Mouse (Mus musculus) stomach, postnatal 0 days (tissue): ENCODE measurements around the gene 2210016L21Rik. TPM values are rescaled to one million over a fixed set of nuclear protein-coding genes. Genes with fewer than 3 reads are reported as not detected.

Source experiments
- ATAC-seq: fragments of 200-750 bp; cut with Nextera tagmentation; 2 replicates; pipeline ENCODE4 v1.8.0; 2017; ENCODE audit not compliant: low FRiP score, low TSS enrichment
- DNase-seq: peaks from one replicate; pipeline ENCODE4 v3.0.0-alpha.2; 2016; ENCODE audit warnings: low spot score
- H3K27ac ChIP-seq: fragments of 300-500 bp; sonication (generic); replicated peaks from 2 replicates; pipeline ENCODE4 v1.5.1; 2014; ENCODE audit warnings: mild to moderate bottlenecking, control low read depth
- H3K27me3 ChIP-seq: fragments of 300-500 bp; sonication (generic); 2 replicates; pipeline ENCODE4 v1.6.1; 2014; ENCODE audit warnings: low read length; ENCODE audit not compliant: control insufficient read depth, insufficient read depth
- H3K36me3 ChIP-seq: fragments of 300-500 bp; sonication (generic); 2 replicates; pipeline ENCODE4 v1.6.1; 2014; ENCODE audit warnings: low read length, mixed read lengths; ENCODE audit not compliant: control insufficient read depth, insufficient read depth
- H3K4me1 ChIP-seq: fragments of 300-500 bp; sonication (generic); replicated peaks from 2 replicates; pipeline ENCODE4 v1.6.1; 2014; ENCODE audit warnings: antibody characterized with exemption; ENCODE audit not compliant: control insufficient read depth, insufficient read depth
- H3K4me2 ChIP-seq: fragments of 300-500 bp; sonication (generic); replicated peaks from 2 replicates; pipeline ENCODE4 v1.6.1; 2014; ENCODE audit warnings: low read depth, mild to moderate bottlenecking, control low read depth, moderate library complexity
- H3K4me3 ChIP-seq: fragments of 300-500 bp; sonication (generic); 2 replicates; pipeline ENCODE4 v1.5.1; 2014; ENCODE audit warnings: low read depth, low read length, control low read depth
- H3K9ac ChIP-seq: fragments of 300-500 bp; sonication (generic); 2 replicates; pipeline ENCODE4 v1.6.1; 2014; ENCODE audit warnings: mild to moderate bottlenecking, low read length, control low read depth, mixed read lengths
- H3K9me3 ChIP-seq: fragments of 300-500 bp; sonication (generic); 2 replicates; pipeline ENCODE4 v1.6.1; 2016; ENCODE audit warnings: low read length; ENCODE audit not compliant: control insufficient read depth
- CTCF ChIP-seq: IDR thresholded peaks from 2 replicates; pipeline ENCODE4 v1.5.1; 2016; ENCODE audit warnings: antibody characterized with exemption, low read depth, mild to moderate bottlenecking, moderate library complexity
- EP300 ChIP-seq: optimal IDR thresholded peaks from 2 replicates; pipeline ENCODE3; 2016; ENCODE audit warnings: antibody characterized with exemption
- WGBS: fragments of 180-500 bp; shearing (Covaris S2); extraction: QIAGEN DNeasy Blood & Tissue Kit; methylation state at CpG from one replicate; pipeline ENCODE4 v1.1.7; 2014; 5-methylcytosine and 5-hydroxymethylcytosine counted together
- polyA plus RNA-seq: library from polyadenylated mRNA; unstranded; fragments of >200 nt; fragmentation: Nextera tagmentation; extraction: Ambion mirVana; gene quantifications from 2 replicates; pipeline ENCODE4 v1.2.1, GENCODE M21; 2015

Gene 2210016L21Rik
- polyA plus RNA-seq, 1 experiment from 2014 or later = 49.8 TPM

DNA sequence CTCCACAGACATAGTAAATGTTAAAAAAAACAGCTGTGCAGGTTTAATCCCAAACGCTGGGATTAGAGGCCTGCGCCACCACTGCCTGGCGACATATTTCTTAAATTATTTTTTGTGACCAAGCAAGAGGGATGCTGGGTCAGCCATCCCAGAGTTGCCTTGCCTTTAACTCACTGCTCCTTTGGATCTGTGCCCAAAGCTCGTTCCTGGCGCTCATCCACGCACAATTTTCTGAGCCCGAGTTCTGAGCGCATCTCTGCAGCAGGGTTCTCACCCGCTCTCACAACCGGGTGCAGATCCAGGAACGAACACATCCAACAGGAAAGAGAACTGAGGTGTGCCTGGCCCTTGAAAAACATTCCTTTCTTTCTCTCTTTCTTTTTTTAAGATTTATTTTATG, 36.5 kb downstream of the 2210016L21Rik start:
- no peaks in the 10 kb centered on the region for H3K4me1 ChIP-seq
- ATAC-seq (no peak), DNase-seq (no peak)
- H3K27me3 ChIP-seq = no peaks in the 10 kb centered on the region
- no peak overlapping the region for H3K4me2 ChIP-seq
- 46% methylated on average over 11 of the region's 11 CpGs for WGBS
- no peak overlapping the region for H3K27ac ChIP-seq
- no peak overlapping the region for H3K9ac ChIP-seq
- H3K4me3 ChIP-seq = no peak overlapping the region
- H3K9me3 ChIP-seq = no peaks in the 10 kb centered on the region
- no peaks in the 10 kb centered on the region for H3K36me3 ChIP-seq
- TF ChIP-seq EP300 (no peak), CTCF (no peak)

DNA sequence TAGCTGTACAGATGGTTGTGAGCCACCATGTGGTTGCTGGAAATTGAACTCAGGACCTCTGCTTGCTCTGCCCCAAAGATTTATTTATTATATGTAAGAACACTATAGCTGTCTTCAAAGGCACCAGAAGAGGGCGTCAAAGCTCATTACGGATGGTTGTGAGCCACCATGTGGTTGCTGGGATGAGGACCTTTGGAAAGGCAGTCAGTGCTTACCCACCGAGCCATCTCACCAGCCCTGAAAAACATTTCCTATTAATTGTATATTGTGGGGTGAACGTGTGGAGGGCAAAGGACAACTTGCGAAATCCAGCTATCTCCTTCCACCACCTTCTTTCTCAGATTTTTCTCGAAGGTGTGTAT, 36.9 kb downstream of the 2210016L21Rik start:
- Histone ChIP-seq H3K27ac (no peak overlapping the region), H3K4me3 (no peak overlapping the region), H3K9ac (no peak overlapping the region)

GRCm38 (mm10) chr5:114979250-114980121, 37.5 kb downstream of the 2210016L21Rik start:
- Histone ChIP-seq H3K9me3 (no peaks in the 10 kb centered on the region), H3K9ac (peak overlapping the region; percentile 51), H3K4me3 (peak overlapping the region; percentile 37), H3K27me3 (no peaks in the 10 kb centered on the region), H3K36me3 (no peaks in the 10 kb centered on the region), H3K4me2 (peak overlapping the region; percentile 75), H3K27ac (peak overlapping the region; percentile 63), H3K4me1 (no peaks in the 10 kb centered on the region)
- peak; percentile 95 for TF ChIP-seq CTCF
- no peak for TF ChIP-seq EP300
- WGBS = 8% methylated on average over 32 of the region's 32 CpGs
- DNase-seq (peak; percentile 75), ATAC-seq (peak; percentile 56; the same call in 1 of the 2 replicates)

More for the DNA sequence above, 36.9 kb downstream of the 2210016L21Rik start:
- WGBS = 4% methylated on average over 6 of the region's 6 CpGs
- H3K36me3 ChIP-seq = no peaks in the 10 kb centered on the region
- no peak for TF ChIP-seq EP300
- TF ChIP-seq CTCF = no peak; the same call in 1 of the 2 replicates
- DNase-seq (no peak), ATAC-seq (peak; percentile 31; the same call in 1 of the 2 replicates)
- H3K4me2 ChIP-seq = peak overlapping the region; percentile 75
- H3K9me3 ChIP-seq = no peaks in the 10 kb centered on the region
- no peaks in the 10 kb centered on the region for H3K4me1 ChIP-seq
- H3K27me3 ChIP-seq = no peaks in the 10 kb centered on the region

DNA sequence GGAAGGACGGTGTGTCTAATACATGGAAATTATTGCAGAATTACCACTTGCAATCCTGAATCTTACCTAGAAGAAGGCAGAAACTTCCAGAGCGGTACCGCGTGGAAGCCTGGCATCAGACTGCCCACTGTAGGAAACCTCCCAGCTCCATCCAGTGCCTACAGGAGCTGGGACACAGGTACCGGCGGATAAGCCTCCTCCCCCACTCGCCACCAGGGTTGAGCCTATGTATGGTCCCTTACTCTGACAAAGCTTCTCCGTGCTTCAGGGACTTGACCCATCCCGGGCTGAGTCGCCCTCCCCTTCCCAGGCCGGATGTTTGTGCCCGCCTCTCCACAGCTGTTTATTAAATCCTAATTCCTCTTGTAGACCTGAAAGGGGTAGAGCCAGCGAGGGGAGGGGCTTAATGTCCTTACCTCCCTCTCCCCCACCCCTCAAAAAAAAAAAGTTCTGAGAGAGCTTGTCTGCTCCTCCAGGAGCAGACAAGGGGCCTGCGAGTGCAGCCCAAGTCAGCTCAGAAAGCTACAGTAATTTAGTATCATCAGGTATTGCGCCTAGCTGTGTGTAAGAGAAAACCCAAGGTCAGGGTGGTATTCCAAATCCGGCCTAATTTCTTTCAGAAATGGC, 38.3 kb downstream of the 2210016L21Rik start:
- no peaks in the 10 kb centered on the region for H3K27me3 ChIP-seq
- no peak for DNase-seq
- no peak for TF ChIP-seq CTCF
- TF ChIP-seq EP300 = no peak
- WGBS = 34% methylated on average over 16 of the region's 16 CpGs
- H3K27ac ChIP-seq = peak overlapping the region; percentile 63
- H3K9me3 ChIP-seq = no peaks in the 10 kb centered on the region
- peak overlapping the region; percentile 37 for H3K4me3 ChIP-seq
- H3K36me3 ChIP-seq = no peaks in the 10 kb centered on the region
- ATAC-seq = no peak
- H3K4me2 ChIP-seq = peak overlapping the region; percentile 75
- H3K9ac ChIP-seq = peak overlapping the region; percentile 51
- H3K4me1 ChIP-seq = no peaks in the 10 kb centered on the region

- TF ChIP-seq EP300 = no peak
- no peak for TF ChIP-seq CTCF
- H3K27me3 ChIP-seq = no peaks in the 10 kb centered on the region
- H3K4me2 ChIP-seq = no peak overlapping the region
- H3K36me3 ChIP-seq = no peaks in the 10 kb centered on the region
- H3K27ac ChIP-seq = no peak overlapping the region
- no peaks in the 10 kb centered on the region for H3K9me3 ChIP-seq
- no peak overlapping the region for H3K4me3 ChIP-seq
- WGBS = 61% methylated on average over 15 of the region's 15 CpGs
- no peak for ATAC-seq
- H3K9ac ChIP-seq = no peak overlapping the region
- no peak for DNase-seq
- no peaks in the 10 kb centered on the region for H3K4me1 ChIP-seq
Measured at GRCm38 (mm10) chr5:114982001-114982400, 40.0 kb downstream of the 2210016L21Rik start.

DNA sequence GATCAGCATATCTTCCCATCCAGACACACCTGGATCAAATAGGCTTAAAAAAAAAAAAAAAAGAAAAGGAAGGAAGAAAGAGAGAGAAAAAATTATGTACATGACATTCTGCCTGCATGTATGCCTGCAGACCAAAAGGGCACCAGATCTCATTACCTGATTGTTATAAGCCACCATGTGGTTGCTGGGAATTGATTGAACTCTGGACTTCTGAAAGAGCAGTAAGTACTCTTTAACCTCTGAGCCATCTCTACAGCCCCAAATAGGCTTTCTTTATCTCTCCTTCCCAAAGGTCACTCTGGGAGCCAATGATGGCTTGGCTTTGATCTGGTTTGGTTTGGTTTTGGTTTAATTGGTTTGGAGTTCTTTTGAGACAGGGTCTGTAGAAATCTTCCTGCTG, 43.1 kb downstream of the 2210016L21Rik start:
- Histone ChIP-seq H3K4me1 (no peaks in the 10 kb centered on the region), H3K27ac (no peak overlapping the region)
- ATAC-seq = no peak

More for the DNA sequence above, 43.1 kb downstream of the 2210016L21Rik start:
- Histone ChIP-seq H3K27me3 (no peaks in the 10 kb centered on the region), H3K36me3 (no peaks in the 10 kb centered on the region), H3K4me3 (no peak overlapping the region), H3K4me2 (no peak overlapping the region), H3K9ac (no peak overlapping the region), H3K9me3 (no peaks in the 10 kb centered on the region)
- DNase-seq = no peak
- TF ChIP-seq CTCF (no peak), EP300 (no peak)
